Mouse (Mus musculus): Measurements from ENCODE around the gene Tulp2. TPM values are rescaled to one million over a fixed set of nuclear protein-coding genes. Genes with fewer than 3 reads are reported as not detected.

The Tulp2 gene
- polyA plus RNA-seq, 1 experiment from 2014 or later: 0.80 TPM

- no peaks in the 10 kb centered on the region for H3K36me3 ChIP-seq
- ATAC-seq (ENCODE audit: low read depth) (peak; percentile 14; the same call in 1 of the 2 replicates), DNase-seq (no peak)
- peaks cover 7% of the 10 kb centered on the region for H3K4me1 ChIP-seq (replicated peaks)
- H3K4me2 ChIP-seq: no peak overlapping the region
- 64% methylated on average over 3 of the region's 3 CpGs for WGBS (ENCODE audit: insufficient replicate concordance)
- H3K9me3 ChIP-seq (replicated peaks): no peaks in the 10 kb centered on the region
- H3K4me3 ChIP-seq (replicated peaks): no peak overlapping the region
- H3K27ac ChIP-seq: no peak overlapping the region
- peaks cover 15% of the 10 kb centered on the region for H3K27me3 ChIP-seq
- no peak overlapping the region for H3K9ac ChIP-seq
Observed at GRCm38 (mm10) chr7:45539095-45539494, 57.4 kb downstream of the Tulp2 start.

GRCm38 (mm10) chr7:45540213-45540612 lies 58.5 kb downstream of the Tulp2 start:
- Histone ChIP-seq H3K36me3 (no peaks in the 10 kb centered on the region), H3K9ac (no peak overlapping the region), H3K9me3 (replicated peaks) (peaks cover 5% of the 10 kb centered on the region; the same call in 1 of the 2 replicates), H3K4me2 (no peak overlapping the region), H3K4me3 (replicated peaks) (no peak overlapping the region), H3K4me1 (replicated peaks) (peaks cover 7% of the 10 kb centered on the region), H3K27me3 (peaks cover 16% of the 10 kb centered on the region), H3K27ac (no peak overlapping the region)
- ATAC-seq (ENCODE audit: low read depth): no peak
- WGBS (ENCODE audit: insufficient replicate concordance): 61% methylated on average over 2 of the region's 2 CpGs
- no peak for DNase-seq

GRCm38 (mm10) chr7:45544525-45544924 lies 62.8 kb downstream of the Tulp2 start:
- Histone ChIP-seq H3K4me1 (replicated peaks) (no peaks in the 10 kb centered on the region), H3K27me3 (peaks cover 13% of the 10 kb centered on the region), H3K27ac (no peak overlapping the region), H3K4me2 (no peak overlapping the region), H3K9me3 (replicated peaks) (peaks cover 5% of the 10 kb centered on the region; the same call in 1 of the 2 replicates), H3K9ac (no peak overlapping the region), H3K36me3 (no peaks in the 10 kb centered on the region), H3K4me3 (replicated peaks) (no peak overlapping the region)
- no peak for DNase-seq
- no peak for ATAC-seq (ENCODE audit: low read depth)
- WGBS (ENCODE audit: insufficient replicate concordance): 50% methylated on average over 1 of the region's 1 CpGs

- H3K9me3 ChIP-seq (replicated peaks): no peaks in the 10 kb centered on the region
- H3K9ac ChIP-seq: no peak overlapping the region
- 75% methylated on average over 16 of the region's 16 CpGs for WGBS (ENCODE audit: insufficient replicate concordance)
- H3K4me3 ChIP-seq (replicated peaks): no peak overlapping the region
- no peak overlapping the region for H3K27ac ChIP-seq
- no peak overlapping the region for H3K4me2 ChIP-seq
- ATAC-seq (ENCODE audit: low read depth) (no peak), DNase-seq (no peak)
- 0 out of 2 replicates have a peak, but pooled peaks cover 9% of the 10 kb centered on the region for H3K27me3 ChIP-seq
- H3K4me1 ChIP-seq (replicated peaks): peaks cover 16% of the 10 kb centered on the region
- no peaks in the 10 kb centered on the region for H3K36me3 ChIP-seq
Observed at GRCm38 (mm10) chr7:45549641-45550436, 68.2 kb downstream of the Tulp2 start.

GRCm38 (mm10) chr7:45550821-45551511 lies 69.3 kb downstream of the Tulp2 start:
- H3K27ac ChIP-seq: no peak overlapping the region
- ATAC-seq (ENCODE audit: low read depth): no peak

GRCm38 (mm10) chr7:45551512-45551883 lies 69.8 kb downstream of the Tulp2 start:
- H3K9me3 ChIP-seq (replicated peaks): no peaks in the 10 kb centered on the region
- H3K4me2 ChIP-seq: no peak overlapping the region
- no peak for DNase-seq
- no peak overlapping the region for H3K9ac ChIP-seq
- no peak overlapping the region for H3K4me3 ChIP-seq (replicated peaks)
- 65% methylated on average over 8 of the region's 8 CpGs for WGBS (ENCODE audit: insufficient replicate concordance)
- H3K36me3 ChIP-seq: no peaks in the 10 kb centered on the region
- no peak for ATAC-seq (ENCODE audit: low read depth)
- H3K4me1 ChIP-seq (replicated peaks): peaks cover 22% of the 10 kb centered on the region
- H3K27ac ChIP-seq: no peak overlapping the region
- 0 out of 2 replicates have a peak, but pooled peaks cover 9% of the 10 kb centered on the region for H3K27me3 ChIP-seq

More at GRCm38 (mm10) chr7:45550821-45551511, 69.3 kb downstream of the Tulp2 start:
- no peak for DNase-seq
- Histone ChIP-seq H3K9me3 (replicated peaks) (no peaks in the 10 kb centered on the region), H3K4me1 (replicated peaks) (peaks cover 16% of the 10 kb centered on the region), H3K36me3 (no peaks in the 10 kb centered on the region), H3K27me3 (0 out of 2 replicates have a peak, but pooled peaks cover 9% of the 10 kb centered on the region), H3K9ac (no peak overlapping the region), H3K4me3 (replicated peaks) (no peak overlapping the region), H3K4me2 (no peak overlapping the region)
- WGBS (ENCODE audit: insufficient replicate concordance): 71% methylated on average over 11 of the region's 11 CpGs

GRCm38 (mm10) chr7:45553519-45553918 lies 71.8 kb downstream of the Tulp2 start:
- Histone ChIP-seq H3K36me3 (no peaks in the 10 kb centered on the region), H3K27me3 (0 out of 2 replicates have a peak, but pooled peaks cover 3% of the 10 kb centered on the region), H3K27ac (no peak overlapping the region), H3K4me3 (replicated peaks) (no peak overlapping the region), H3K4me2 (no peak overlapping the region), H3K9ac (0 out of 2 replicates have a peak overlapping the region, but pooled peaks have one; percentile 31), H3K9me3 (replicated peaks) (no peaks in the 10 kb centered on the region), H3K4me1 (replicated peaks) (peaks cover 24% of the 10 kb centered on the region)
- WGBS (ENCODE audit: insufficient replicate concordance): 60% methylated on average over 8 of the region's 8 CpGs
- DNase-seq: no peak
- no peak for ATAC-seq (ENCODE audit: low read depth)

GRCm38 (mm10) chr7:45553990-45554389 lies 72.3 kb downstream of the Tulp2 start:
- DNase-seq: no peak
- H3K9ac ChIP-seq: 0 out of 2 replicates have a peak overlapping the region, but pooled peaks have one; percentile 31
- no peaks in the 10 kb centered on the region for H3K36me3 ChIP-seq
- H3K4me3 ChIP-seq (replicated peaks): no peak overlapping the region
- H3K27ac ChIP-seq: no peak overlapping the region
- peaks cover 24% of the 10 kb centered on the region for H3K4me1 ChIP-seq (replicated peaks)
- no peak overlapping the region for H3K4me2 ChIP-seq
- ATAC-seq (ENCODE audit: low read depth): no peak
- WGBS (ENCODE audit: insufficient replicate concordance): 72% methylated on average over 2 of the region's 2 CpGs
- H3K27me3 ChIP-seq: 0 out of 2 replicates have a peak, but pooled peaks cover under 1% of the 10 kb centered on the region
- no peaks in the 10 kb centered on the region for H3K9me3 ChIP-seq (replicated peaks)

GRCm38 (mm10) chr7:45554744-45555143 lies 73.1 kb downstream of the Tulp2 start, which contains the start of gene Hsd17b14:
Gene Hsd17b14, plus strand, starts transcription at chr7:45554893.
- H3K27me3 ChIP-seq: no peaks in the 10 kb centered on the region
- H3K9ac ChIP-seq: 0 out of 2 replicates have a peak within 1 kb of the TSS, but pooled peaks have one; percentile 31
- ATAC-seq (ENCODE audit: low read depth): no peak; the same call in 1 of the 2 replicates
- H3K36me3 ChIP-seq: no peaks in the 10 kb centered on the region
- no peak within 1 kb of the TSS for H3K4me3 ChIP-seq (replicated peaks)
- no peaks in the 10 kb centered on the region for H3K9me3 ChIP-seq (replicated peaks)
- H3K27ac ChIP-seq: no peak within 1 kb of the TSS
- no peak within 1 kb of the TSS for H3K4me2 ChIP-seq
- no peak for DNase-seq
- 57% methylated on average over 8 of the region's 8 CpGs for WGBS (ENCODE audit: insufficient replicate concordance)
- H3K4me1 ChIP-seq (replicated peaks): peaks cover 24% of the 10 kb centered on the region

- H3K27me3 ChIP-seq: no peaks in the 10 kb centered on the region
- no peak for ATAC-seq (ENCODE audit: low read depth)
- no peaks in the 10 kb centered on the region for H3K36me3 ChIP-seq
- no peak overlapping the region for H3K9ac ChIP-seq
- H3K4me3 ChIP-seq (replicated peaks): no peak overlapping the region
- H3K4me2 ChIP-seq: no peak overlapping the region
- 16% methylated on average over 8 of the region's 8 CpGs for WGBS (ENCODE audit: insufficient replicate concordance)
- no peak overlapping the region for H3K27ac ChIP-seq
- H3K4me1 ChIP-seq (replicated peaks): peaks cover 27% of the 10 kb centered on the region
- DNase-seq: peak; percentile 74
- no peaks in the 10 kb centered on the region for H3K9me3 ChIP-seq (replicated peaks)
Observed at GRCm38 (mm10) chr7:45555787-45556186, 74.1 kb downstream of the Tulp2 start.

GRCm38 (mm10) chr7:45558907-45559306 lies 77.2 kb downstream of the Tulp2 start:
- no peak overlapping the region for H3K9ac ChIP-seq
- DNase-seq (no peak), ATAC-seq (ENCODE audit: low read depth) (no peak)
- 44% methylated on average over 6 of the region's 6 CpGs for WGBS (ENCODE audit: insufficient replicate concordance)
- H3K36me3 ChIP-seq: no peaks in the 10 kb centered on the region
- no peak overlapping the region for H3K4me2 ChIP-seq
- H3K9me3 ChIP-seq (replicated peaks): no peaks in the 10 kb centered on the region
- no peak overlapping the region for H3K27ac ChIP-seq
- H3K4me3 ChIP-seq (replicated peaks): no peak overlapping the region
- H3K4me1 ChIP-seq (replicated peaks): peaks cover 38% of the 10 kb centered on the region
- H3K27me3 ChIP-seq: no peaks in the 10 kb centered on the region
